In genomic region chr15:7198816-7199215, GRCm38 (mm10) we compare ENCODE assay signal across 8 mouse cellular contexts.
DNase-seq lines count a peak whose midpoint lies in the region; ATAC-seq and TF ChIP-seq lines count a peak whose summit lies in the region.

No protein-coding gene starts in this region.

- TF ChIP-seq CTCF in gastrocnemius, adult 2 months (IDR thresholded peaks at IDR 0.05) = no peak

- H3K9ac ChIP-seq in embryonic facial prominence, embryonic 14.5 days (ENCODE audit: low read depth, low read length) = no peak overlapping the region
- H3K9ac ChIP-seq in midbrain, embryonic 12.5 days (replicated peaks) = no peak overlapping the region

- H3K4me1 ChIP-seq in embryonic facial prominence, embryonic 14.5 days (ENCODE audit: control insufficient read depth, insufficient read depth, low read length) = peaks cover 59% of the 10 kb centered on the region
- peaks cover 52% of the 10 kb centered on the region for H3K4me1 ChIP-seq in midbrain, embryonic 12.5 days

- no peaks in the 10 kb centered on the region for H3K9me3 ChIP-seq in embryonic facial prominence, embryonic 14.5 days (ENCODE audit: control insufficient read depth, low read length)
- no peaks in the 10 kb centered on the region for H3K9me3 ChIP-seq in midbrain, embryonic 12.5 days

- peak; percentile 32 for DNase-seq in gastrocnemius, adult 2 months
- no peak for DNase-seq in gastrocnemius, postnatal 25 days
- DNase-seq in embryonic facial prominence, embryonic 14.5 days (ENCODE audit: low spot score) = peak; percentile 45
- peak; percentile 22 to 56 for DNase-seq in kidney, postnatal 25 days
- no peak for DNase-seq in urinary bladder, postnatal 4 days (ENCODE audit: low spot score in 2 of 2)
- DNase-seq in ovary, postnatal 14 days (ENCODE audit: low spot score) = no peak

- WGBS in embryonic facial prominence, embryonic 14.5 days = 39% methylated on average over 2 of the region's 2 CpGs
- 52% methylated on average over 2 of the region's 2 CpGs for WGBS in midbrain, embryonic 12.5 days

- ATAC-seq in embryonic facial prominence, embryonic 14.5 days (ENCODE audit: low read depth) = peak; percentile 12; the same call in 1 of the 2 replicates
- ATAC-seq in midbrain, embryonic 12.5 days (ENCODE audit: low FRiP score, low read depth) = peak; percentile 52
- no peak for ATAC-seq in erythroid progenitor cell, adult 5-6 weeks (replicated peaks; ENCODE audit: low FRiP score, poor library complexity, severe bottlenecking)

- no peak overlapping the region for H3K4me2 ChIP-seq in embryonic facial prominence, embryonic 14.5 days (ENCODE audit: low read depth, low read length)
- H3K4me2 ChIP-seq in midbrain, embryonic 12.5 days (replicated peaks) = no peak overlapping the region

- intact Hi-C loops in gastrocnemius, adult 2 months (cut with DNase I) = no loop called here

- no peak overlapping the region for H3K4me3 ChIP-seq in gastrocnemius, adult 2 months
- no peak overlapping the region for H3K4me3 ChIP-seq in embryonic facial prominence, embryonic 14.5 days (ENCODE audit: low read depth, low read length)
- no peak overlapping the region for H3K4me3 ChIP-seq in midbrain, embryonic 12.5 days

- no peaks in the 10 kb centered on the region for H3K27me3 ChIP-seq in embryonic facial prominence, embryonic 14.5 days (replicated peaks; ENCODE audit: control insufficient read depth, insufficient read depth, low read length)
- H3K27me3 ChIP-seq in midbrain, embryonic 12.5 days = no peaks in the 10 kb centered on the region

- no peaks in the 10 kb centered on the region for H3K36me3 ChIP-seq in embryonic facial prominence, embryonic 14.5 days (ENCODE audit: control insufficient read depth, insufficient read depth, low read length)
- H3K36me3 ChIP-seq in midbrain, embryonic 12.5 days = no peaks in the 10 kb centered on the region

- peak overlapping the region; percentile 8; the same call in 1 of the 2 replicates for H3K27ac ChIP-seq in gastrocnemius, adult 2 months
- H3K27ac ChIP-seq in embryonic facial prominence, embryonic 14.5 days (replicated peaks; ENCODE audit: low read depth, low read length) = no peak overlapping the region
- H3K27ac ChIP-seq in midbrain, embryonic 12.5 days (replicated peaks) = peak overlapping the region; percentile 10; the same call in 1 of the 2 replicates

Comparison
In these comparisons a context has a peak if more than half of its experiments do, and no peak if none do; other contexts are left out.
1. DNase-seq: peak in gastrocnemius, adult 2 months (single experiment), embryonic facial prominence, embryonic 14.5 days (single experiment) and kidney, postnatal 25 days (2 of 2); none in gastrocnemius, postnatal 25 days (single experiment), urinary bladder, postnatal 4 days (0 of 2) and ovary, postnatal 14 days (single experiment).